Mouse (Mus musculus): ENCODE data around the gene Gcm1. TPM values are rescaled to one million over a fixed set of nuclear protein-coding genes. Genes with fewer than 3 reads are reported as not detected.

Gcm1 gene
- polyA plus RNA-seq, 1 experiment from 2014 or later: not detected

DNA sequence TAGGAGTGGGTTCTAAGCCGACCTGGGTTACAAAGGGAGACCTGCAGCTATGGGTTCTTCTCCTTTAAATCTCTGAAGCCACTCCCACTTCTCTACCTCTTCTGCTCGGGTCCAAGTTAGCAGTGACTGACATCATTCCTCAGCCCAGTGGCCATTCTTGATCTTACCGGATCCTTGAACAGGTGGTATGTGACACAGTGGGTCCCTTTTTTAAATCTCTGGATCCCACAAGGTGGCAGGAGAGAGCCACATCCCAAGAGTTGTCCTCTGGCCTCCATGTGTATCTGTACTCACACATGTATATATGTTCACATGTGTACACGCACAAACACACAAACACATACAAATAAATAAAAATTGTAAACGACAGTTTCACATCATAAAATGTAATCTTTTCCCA lies 16.4 kb upstream of the Gcm1 start:
- H3K9me3 ChIP-seq (ENCODE audit: control insufficient read depth, low read length): no peaks in the 10 kb centered on the region

DNA sequence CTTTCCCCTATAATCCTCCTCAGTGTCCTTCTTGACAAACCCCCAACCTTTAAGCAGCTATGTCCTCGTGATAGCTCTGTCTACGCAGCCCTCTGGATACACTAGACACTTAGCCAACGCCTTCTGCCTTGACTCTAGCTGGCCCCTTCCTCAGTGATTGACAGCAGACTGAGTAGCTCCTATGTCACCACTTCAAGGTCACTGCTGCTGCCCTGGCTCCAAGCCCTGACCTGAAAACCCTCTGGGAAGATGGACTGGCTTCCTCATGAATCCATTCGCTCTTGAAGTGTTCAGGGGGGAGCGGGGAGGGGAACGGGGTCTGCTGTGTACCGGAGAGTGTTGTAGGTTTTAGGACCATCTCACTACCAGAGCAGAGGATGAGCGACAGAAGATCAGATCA lies 15.9 kb upstream of the Gcm1 start:
- ATAC-seq (ENCODE audit: low FRiP score, low TSS enrichment) (no peak), DNase-seq (no peak)
- no peaks in the 10 kb centered on the region for H3K9me3 ChIP-seq (ENCODE audit: control insufficient read depth, low read length)
- no peaks in the 10 kb centered on the region for H3K4me1 ChIP-seq (ENCODE audit: control insufficient read depth, insufficient read depth, low read length)
- no peak overlapping the region for H3K9ac ChIP-seq (replicated peaks; ENCODE audit: low read length)
- no peak overlapping the region for H3K27ac ChIP-seq (replicated peaks; ENCODE audit: low read depth, low read length)
- H3K4me3 ChIP-seq (replicated peaks; ENCODE audit: low read depth, low read length): no peak overlapping the region
- H3K27me3 ChIP-seq (ENCODE audit: control insufficient read depth, insufficient read depth, low read length): no peaks in the 10 kb centered on the region
- WGBS: 88% methylated on average over 8 of the region's 8 CpGs
- H3K4me2 ChIP-seq (ENCODE audit: low read length): no peak overlapping the region
- no peaks in the 10 kb centered on the region for H3K36me3 ChIP-seq (ENCODE audit: control insufficient read depth, insufficient read depth, low read length)

More for the DNA sequence above, 16.4 kb upstream of the Gcm1 start:
- Histone ChIP-seq H3K9ac (replicated peaks; ENCODE audit: low read length) (no peak overlapping the region), H3K27me3 (ENCODE audit: control insufficient read depth, insufficient read depth, low read length) (no peaks in the 10 kb centered on the region), H3K27ac (replicated peaks; ENCODE audit: low read depth, low read length) (no peak overlapping the region), H3K4me3 (replicated peaks; ENCODE audit: low read depth, low read length) (no peak overlapping the region), H3K36me3 (ENCODE audit: control insufficient read depth, insufficient read depth, low read length) (no peaks in the 10 kb centered on the region), H3K4me1 (ENCODE audit: control insufficient read depth, insufficient read depth, low read length) (no peaks in the 10 kb centered on the region), H3K4me2 (ENCODE audit: low read length) (no peak overlapping the region)
- DNase-seq (no peak), ATAC-seq (ENCODE audit: low FRiP score, low TSS enrichment) (no peak)
- WGBS: 81% methylated on average over 5 of the region's 5 CpGs

DNA sequence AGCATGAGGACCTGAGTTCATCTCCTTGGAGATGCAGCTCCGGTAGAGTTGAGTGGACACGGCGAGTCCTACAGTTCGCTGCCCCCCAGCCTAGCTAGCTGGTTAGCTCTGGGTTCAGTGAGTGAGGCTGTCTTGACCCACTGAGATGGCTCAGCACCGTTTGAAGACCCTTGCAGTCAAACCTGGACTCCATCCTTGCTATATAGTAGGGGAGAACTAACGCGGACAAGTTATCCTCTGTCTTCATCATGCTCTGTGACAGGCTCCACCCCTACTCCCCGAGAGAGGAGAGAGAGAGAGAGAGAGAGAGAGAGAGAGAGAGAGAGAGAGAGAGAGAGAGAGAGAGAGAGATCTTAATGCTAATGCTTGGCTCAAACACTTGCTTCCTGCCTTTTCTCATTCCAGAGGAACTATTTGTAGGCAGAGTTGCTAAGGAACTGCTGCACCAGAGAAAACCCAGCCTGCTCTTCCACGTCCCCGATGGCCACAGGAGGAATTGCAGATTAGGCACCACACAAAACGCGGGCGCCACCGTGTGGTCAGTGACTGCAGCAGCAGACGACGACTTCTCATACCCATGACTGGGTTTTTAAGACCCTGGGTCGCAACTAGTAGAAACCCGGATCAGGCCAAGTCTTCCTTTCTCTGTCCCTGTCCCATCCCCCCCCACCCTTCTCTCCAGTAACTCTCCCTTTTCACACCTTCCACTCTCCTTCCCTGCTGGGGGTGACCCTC lies 12.8 kb upstream of the Gcm1 start:
- H3K9ac ChIP-seq (replicated peaks; ENCODE audit: low read length): no peak overlapping the region
- H3K4me1 ChIP-seq (ENCODE audit: control insufficient read depth, insufficient read depth, low read length): no peaks in the 10 kb centered on the region
- H3K27me3 ChIP-seq (ENCODE audit: control insufficient read depth, insufficient read depth, low read length): no peaks in the 10 kb centered on the region
- H3K4me2 ChIP-seq (ENCODE audit: low read length): no peak overlapping the region
- H3K36me3 ChIP-seq (ENCODE audit: control insufficient read depth, insufficient read depth, low read length): no peaks in the 10 kb centered on the region
- H3K4me3 ChIP-seq (replicated peaks; ENCODE audit: low read depth, low read length): no peak overlapping the region
- 40% methylated on average over 18 of the region's 18 CpGs for WGBS
- peak; percentile 40; the same call in 1 of the 2 replicates for ATAC-seq (ENCODE audit: low FRiP score, low TSS enrichment)
- H3K27ac ChIP-seq (replicated peaks; ENCODE audit: low read depth, low read length): no peak overlapping the region
- H3K9me3 ChIP-seq (ENCODE audit: control insufficient read depth, low read length): no peaks in the 10 kb centered on the region
- peak; percentile 87 for DNase-seq

DNA sequence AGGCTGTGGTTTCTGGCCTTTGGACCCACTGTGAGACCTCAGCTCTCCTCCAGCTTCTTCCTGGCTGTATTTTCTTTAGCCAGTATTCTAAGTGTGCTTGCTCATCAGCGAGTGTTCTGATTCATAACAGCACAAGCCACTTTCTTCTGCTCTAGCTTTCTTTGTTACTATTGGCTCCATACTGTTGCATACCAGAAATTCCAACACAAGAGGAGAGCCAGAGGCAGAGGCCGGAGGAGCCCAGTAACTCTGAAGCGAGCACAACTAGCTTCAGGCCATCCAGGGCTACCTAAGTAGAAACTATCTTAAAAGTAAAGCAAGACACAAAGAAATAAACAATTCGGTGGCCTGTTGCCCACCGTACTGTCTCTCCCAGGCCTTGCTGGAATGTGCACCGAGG lies 6.6 kb upstream of the Gcm1 start:
- no peak for DNase-seq
- no peak for ATAC-seq (ENCODE audit: low FRiP score, low TSS enrichment)
- Histone ChIP-seq H3K9ac (replicated peaks; ENCODE audit: low read length) (no peak overlapping the region), H3K4me2 (ENCODE audit: low read length) (no peak overlapping the region), H3K4me3 (replicated peaks; ENCODE audit: low read depth, low read length) (no peak overlapping the region), H3K27me3 (ENCODE audit: control insufficient read depth, insufficient read depth, low read length) (no peaks in the 10 kb centered on the region), H3K27ac (replicated peaks; ENCODE audit: low read depth, low read length) (no peak overlapping the region), H3K4me1 (ENCODE audit: control insufficient read depth, insufficient read depth, low read length) (no peaks in the 10 kb centered on the region), H3K9me3 (ENCODE audit: control insufficient read depth, low read length) (no peaks in the 10 kb centered on the region), H3K36me3 (ENCODE audit: control insufficient read depth, insufficient read depth, low read length) (no peaks in the 10 kb centered on the region)
- WGBS: 76% methylated on average over 6 of the region's 6 CpGs

DNA sequence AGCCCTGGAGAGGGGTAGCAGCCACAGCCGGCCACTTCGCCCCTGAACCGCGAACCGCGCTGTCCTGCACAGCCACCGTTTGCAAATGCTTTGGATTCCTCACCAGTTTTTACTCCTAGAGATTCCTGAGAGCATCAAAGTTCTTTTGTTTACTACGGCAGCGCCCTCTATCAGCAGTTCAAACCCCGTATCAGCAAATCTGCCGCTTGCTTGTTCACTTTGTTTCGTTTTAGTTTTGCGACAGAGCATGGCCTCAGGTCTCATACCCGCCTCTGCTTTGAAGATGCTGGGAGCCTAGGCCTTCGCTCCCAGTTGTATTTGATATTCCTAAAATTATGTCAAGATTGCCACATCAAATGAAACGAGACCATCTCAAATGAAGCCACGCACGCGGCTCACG lies 5.0 kb upstream of the Gcm1 start:
- Histone ChIP-seq H3K27ac (replicated peaks; ENCODE audit: low read depth, low read length) (no peak overlapping the region), H3K9me3 (ENCODE audit: control insufficient read depth, low read length) (no peaks in the 10 kb centered on the region), H3K27me3 (ENCODE audit: control insufficient read depth, insufficient read depth, low read length) (no peaks in the 10 kb centered on the region), H3K4me1 (ENCODE audit: control insufficient read depth, insufficient read depth, low read length) (no peaks in the 10 kb centered on the region), H3K4me2 (ENCODE audit: low read length) (no peak overlapping the region), H3K36me3 (ENCODE audit: control insufficient read depth, insufficient read depth, low read length) (no peaks in the 10 kb centered on the region), H3K4me3 (replicated peaks; ENCODE audit: low read depth, low read length) (no peak overlapping the region), H3K9ac (replicated peaks; ENCODE audit: low read length) (no peak overlapping the region)
- no peak for ATAC-seq (ENCODE audit: low FRiP score, low TSS enrichment)
- DNase-seq: no peak
- WGBS: 52% methylated on average over 20 of the region's 20 CpGs

DNA sequence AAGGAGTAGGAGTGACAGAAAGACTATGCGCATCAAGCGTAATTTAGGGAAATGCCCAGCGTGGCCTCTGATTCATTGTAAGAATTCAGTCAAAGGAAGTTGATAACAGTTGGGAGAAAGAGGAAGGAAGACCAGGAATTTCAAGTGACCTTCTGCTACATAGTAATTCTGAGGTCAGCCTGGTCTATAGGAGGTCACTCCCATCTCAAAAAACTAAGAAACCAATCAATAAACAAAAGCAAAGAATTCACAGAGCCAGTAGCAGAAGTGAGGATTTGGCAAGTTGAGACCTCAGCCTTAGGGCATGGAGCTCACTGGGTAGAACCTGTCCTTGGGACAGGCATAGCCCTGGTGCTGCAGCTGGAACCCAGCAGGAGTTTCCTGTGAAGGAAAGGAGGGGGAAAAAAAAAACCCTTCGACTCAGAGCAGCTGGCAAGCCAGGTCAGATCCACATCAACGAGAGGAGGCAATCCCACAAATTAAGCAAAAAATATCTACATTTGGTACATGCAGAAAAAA lies 1.2 kb upstream of the Gcm1 start:
- WGBS: 64% methylated on average over 5 of the region's 5 CpGs
- ATAC-seq (ENCODE audit: low FRiP score, low TSS enrichment) (no peak), DNase-seq (no peak)
- H3K4me1 ChIP-seq (ENCODE audit: control insufficient read depth, insufficient read depth, low read length): no peaks in the 10 kb centered on the region
- H3K27ac ChIP-seq (replicated peaks; ENCODE audit: low read depth, low read length): no peak overlapping the region
- H3K9me3 ChIP-seq (ENCODE audit: control insufficient read depth, low read length): no peaks in the 10 kb centered on the region
- H3K36me3 ChIP-seq (ENCODE audit: control insufficient read depth, insufficient read depth, low read length): no peaks in the 10 kb centered on the region
- H3K9ac ChIP-seq (replicated peaks; ENCODE audit: low read length): no peak overlapping the region
- no peak overlapping the region for H3K4me3 ChIP-seq (replicated peaks; ENCODE audit: low read depth, low read length)
- H3K4me2 ChIP-seq (ENCODE audit: low read length): no peak overlapping the region
- no peaks in the 10 kb centered on the region for H3K27me3 ChIP-seq (ENCODE audit: control insufficient read depth, insufficient read depth, low read length)

DNA sequence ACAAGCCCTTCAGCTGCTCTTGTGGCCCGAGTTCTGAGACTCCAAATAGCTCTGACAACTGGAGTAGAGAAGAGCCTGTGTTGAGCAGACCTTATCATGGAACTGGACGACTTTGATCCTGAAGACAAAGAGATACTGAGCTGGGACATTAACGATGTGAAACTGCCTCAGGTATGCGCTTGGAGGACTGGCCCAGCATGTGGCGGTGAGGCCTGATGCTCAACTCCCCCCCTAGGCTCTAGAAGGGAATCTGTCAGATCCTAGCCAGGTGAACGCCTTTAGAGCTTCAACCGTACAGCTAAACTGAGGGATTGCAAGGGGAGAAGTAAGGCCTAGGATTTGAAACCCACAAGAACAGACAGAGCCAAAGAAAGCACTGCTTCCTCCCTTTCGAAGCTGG lies 2.1 kb downstream of the Gcm1 start:
- 81% methylated on average over 8 of the region's 8 CpGs for WGBS
- DNase-seq: no peak
- Histone ChIP-seq H3K9ac (replicated peaks; ENCODE audit: low read length) (no peak overlapping the region), H3K9me3 (ENCODE audit: control insufficient read depth, low read length) (no peaks in the 10 kb centered on the region), H3K27me3 (ENCODE audit: control insufficient read depth, insufficient read depth, low read length) (no peaks in the 10 kb centered on the region), H3K4me1 (ENCODE audit: control insufficient read depth, insufficient read depth, low read length) (no peaks in the 10 kb centered on the region), H3K4me2 (ENCODE audit: low read length) (no peak overlapping the region), H3K4me3 (replicated peaks; ENCODE audit: low read depth, low read length) (no peak overlapping the region), H3K36me3 (ENCODE audit: control insufficient read depth, insufficient read depth, low read length) (no peaks in the 10 kb centered on the region), H3K27ac (replicated peaks; ENCODE audit: low read depth, low read length) (no peak overlapping the region)
- ATAC-seq (ENCODE audit: low FRiP score, low TSS enrichment): no peak

DNA sequence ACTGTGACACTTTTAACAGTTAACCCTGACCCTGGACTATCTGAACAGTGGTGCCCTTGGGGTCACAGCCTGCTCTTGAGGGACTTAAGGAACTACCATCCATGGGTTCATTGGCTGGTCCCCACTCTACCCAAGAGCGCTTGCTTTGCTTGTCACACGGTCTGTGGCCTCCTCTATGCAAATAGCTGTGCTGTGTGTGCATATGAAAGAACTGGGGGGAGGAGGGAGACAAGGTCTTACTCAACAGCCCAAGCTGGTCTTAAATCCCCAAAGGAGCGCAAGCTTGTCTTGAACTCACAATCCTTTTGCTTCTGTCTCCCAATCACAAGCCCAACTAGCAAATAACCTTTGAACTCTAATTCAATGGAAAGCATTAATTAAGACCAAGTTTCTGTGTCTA lies 2.6 kb downstream of the Gcm1 start:
- H3K9ac ChIP-seq (replicated peaks; ENCODE audit: low read length): no peak overlapping the region
- no peak for DNase-seq
- 76% methylated on average over 3 of the region's 3 CpGs for WGBS
- H3K4me1 ChIP-seq (ENCODE audit: control insufficient read depth, insufficient read depth, low read length): no peaks in the 10 kb centered on the region
- H3K27ac ChIP-seq (replicated peaks; ENCODE audit: low read depth, low read length): no peak overlapping the region
- H3K4me2 ChIP-seq (ENCODE audit: low read length): no peak overlapping the region
- H3K27me3 ChIP-seq (ENCODE audit: control insufficient read depth, insufficient read depth, low read length): no peaks in the 10 kb centered on the region
- no peak overlapping the region for H3K4me3 ChIP-seq (replicated peaks; ENCODE audit: low read depth, low read length)
- ATAC-seq (ENCODE audit: low FRiP score, low TSS enrichment): no peak
- H3K9me3 ChIP-seq (ENCODE audit: control insufficient read depth, low read length): no peaks in the 10 kb centered on the region
- H3K36me3 ChIP-seq (ENCODE audit: control insufficient read depth, insufficient read depth, low read length): no peaks in the 10 kb centered on the region

DNA sequence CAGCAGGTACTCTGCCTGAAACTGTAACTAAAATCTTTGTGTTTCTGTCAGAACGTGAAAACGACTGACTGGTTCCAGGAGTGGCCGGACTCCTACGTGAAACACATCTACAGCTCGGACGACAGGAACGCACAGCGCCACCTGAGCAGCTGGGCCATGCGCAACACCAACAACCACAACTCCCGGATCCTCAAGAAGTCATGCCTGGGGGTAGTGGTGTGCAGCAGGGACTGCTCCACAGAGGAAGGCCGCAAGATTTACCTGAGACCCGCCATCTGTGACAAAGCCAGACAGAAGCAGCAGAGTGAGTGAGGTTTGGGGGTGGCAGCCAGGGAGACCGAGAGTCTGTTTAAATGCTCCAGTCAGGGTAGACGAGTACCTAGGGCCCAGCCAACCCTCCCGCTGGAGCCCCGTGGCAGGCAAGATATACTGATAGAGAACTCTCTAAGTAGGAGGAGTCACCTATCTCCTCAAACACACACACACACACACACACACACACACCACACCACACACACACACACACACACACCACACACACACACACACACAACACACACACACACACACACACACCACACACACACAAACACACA lies 7.9 kb downstream of the Gcm1 start:
- 84% methylated on average over 16 of the region's 16 CpGs for WGBS
- ATAC-seq (ENCODE audit: low FRiP score, low TSS enrichment): no peak
- no peaks in the 10 kb centered on the region for H3K27me3 ChIP-seq (ENCODE audit: control insufficient read depth, insufficient read depth, low read length)
- no peak overlapping the region for H3K4me3 ChIP-seq (replicated peaks; ENCODE audit: low read depth, low read length)
- H3K9ac ChIP-seq (replicated peaks; ENCODE audit: low read length): no peak overlapping the region
- DNase-seq: no peak
- no peaks in the 10 kb centered on the region for H3K36me3 ChIP-seq (ENCODE audit: control insufficient read depth, insufficient read depth, low read length)
- H3K4me2 ChIP-seq (ENCODE audit: low read length): no peak overlapping the region
- no peaks in the 10 kb centered on the region for H3K9me3 ChIP-seq (ENCODE audit: control insufficient read depth, low read length)
- H3K4me1 ChIP-seq (ENCODE audit: control insufficient read depth, insufficient read depth, low read length): no peaks in the 10 kb centered on the region
- H3K27ac ChIP-seq (replicated peaks; ENCODE audit: low read depth, low read length): no peak overlapping the region
